Mouse (Mus musculus): ENCODE data around the gene Pgam2. TPM values are rescaled to one million over a fixed set of nuclear protein-coding genes. Genes with fewer than 3 reads are reported as not detected.

The Pgam2 gene
- total RNA-seq, 2 experiments from 2014 or later: 2,835 to 2,943 TPM

- no peak for TF ChIP-seq CTCF (IDR thresholded peaks at IDR 0.05)
- intact Hi-C loops (cut with DNase I): loop anchor here (2.0 kb wide), 1 partner anchor 34 kb away; no protein-coding TSS in a partner anchor
- Histone ChIP-seq H3K27ac (peak overlapping the region; percentile 98), H3K4me3 (peak overlapping the region; percentile 80)
- peak; percentile 52 for DNase-seq
These were observed 896 bp downstream of the Pgam2 start for GRCm38 (mm10) chr11:5802457-5803217.

DNA sequence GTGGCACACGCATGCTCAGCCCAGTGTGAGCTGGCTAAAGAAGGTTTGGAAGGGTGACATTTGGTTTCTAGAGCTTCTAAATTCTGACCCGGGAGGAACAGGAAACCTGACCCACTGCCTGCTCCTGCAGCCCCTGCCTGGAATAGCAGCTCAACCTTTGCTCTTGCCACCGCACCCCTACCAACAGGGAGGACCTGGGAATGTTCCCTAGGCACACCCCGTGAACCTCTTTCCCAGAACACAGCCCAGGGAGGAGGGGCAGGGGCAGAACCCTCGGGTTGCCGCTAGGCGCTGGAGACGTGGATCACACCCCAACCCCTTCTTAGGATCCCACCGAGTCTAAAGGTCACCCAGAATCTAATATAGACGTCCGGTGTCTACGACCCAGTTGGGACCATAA lies 1.5 kb downstream of the Pgam2 start:
- peak overlapping the region; percentile 98 for H3K27ac ChIP-seq
- peak; percentile 53 for TF ChIP-seq CTCF (IDR thresholded peaks at IDR 0.05)
- H3K4me3 ChIP-seq: peak overlapping the region; percentile 80
- intact Hi-C loops (cut with DNase I): loop anchor here (2.0 kb wide), 1 partner anchor 35 kb away; no protein-coding TSS in a partner anchor
- DNase-seq: peak; percentile 90

DNA sequence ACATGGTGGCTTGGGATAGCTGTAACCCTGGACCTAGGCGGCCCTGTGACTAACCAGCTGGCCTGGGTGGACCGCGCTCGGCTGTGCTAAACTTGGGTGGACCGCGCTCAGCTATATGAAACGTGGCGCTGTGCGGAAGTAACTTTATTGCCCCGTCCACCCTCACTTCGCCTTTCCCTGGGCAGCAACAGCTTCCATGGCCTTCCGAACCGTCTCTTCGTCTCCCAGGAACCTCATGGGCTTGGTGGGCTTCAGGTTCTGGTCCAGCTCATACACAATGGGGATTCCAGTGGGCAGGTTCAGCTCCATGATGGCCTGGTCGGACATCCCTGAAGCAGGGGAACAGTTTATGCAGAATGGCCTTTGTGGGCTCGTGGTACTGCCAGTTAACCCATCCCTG lies 2.0 kb downstream of the Pgam2 start:
- intact Hi-C loops (cut with DNase I): no loop called here
- TF ChIP-seq CTCF (IDR thresholded peaks at IDR 0.05): no peak
- Histone ChIP-seq H3K27ac (peak overlapping the region; percentile 98), H3K4me3 (peak overlapping the region; percentile 80)
- peak; percentile 45 for DNase-seq

GRCm38 (mm10) chr11:5799621-5800490 lies 3.7 kb downstream of the Pgam2 start:
- DNase-seq: peak; percentile 73
- intact Hi-C loops (cut with DNase I): no loop called here
- Histone ChIP-seq H3K27ac (peak overlapping the region; percentile 98), H3K4me3 (no peak overlapping the region)
- no peak for TF ChIP-seq CTCF (IDR thresholded peaks at IDR 0.05)

DNA sequence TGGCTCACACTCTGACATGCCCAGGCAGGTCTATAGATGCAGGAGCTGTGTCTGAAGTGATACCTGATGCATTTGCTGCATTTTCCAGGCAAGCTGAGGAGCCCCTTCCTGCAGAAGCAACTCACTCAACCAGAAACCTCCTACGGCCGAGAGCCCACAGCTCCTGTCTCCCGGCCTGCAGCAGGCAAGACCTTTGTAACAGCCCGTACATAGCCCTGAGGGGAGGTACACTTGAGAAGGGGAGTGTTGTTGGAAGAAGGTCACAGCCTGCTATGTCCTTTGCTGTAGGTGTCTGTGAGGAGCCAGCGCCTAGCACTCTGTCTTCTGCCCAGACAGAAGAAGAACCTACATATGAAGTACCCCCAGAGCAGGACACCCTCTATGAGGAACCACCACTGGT lies 5.6 kb downstream of the Pgam2 start:
- no peak overlapping the region for H3K4me3 ChIP-seq
- DNase-seq: no peak
- no peak for TF ChIP-seq CTCF (IDR thresholded peaks at IDR 0.05)
- intact Hi-C loops (cut with DNase I): no loop called here
- H3K27ac ChIP-seq: no peak overlapping the region

DNA sequence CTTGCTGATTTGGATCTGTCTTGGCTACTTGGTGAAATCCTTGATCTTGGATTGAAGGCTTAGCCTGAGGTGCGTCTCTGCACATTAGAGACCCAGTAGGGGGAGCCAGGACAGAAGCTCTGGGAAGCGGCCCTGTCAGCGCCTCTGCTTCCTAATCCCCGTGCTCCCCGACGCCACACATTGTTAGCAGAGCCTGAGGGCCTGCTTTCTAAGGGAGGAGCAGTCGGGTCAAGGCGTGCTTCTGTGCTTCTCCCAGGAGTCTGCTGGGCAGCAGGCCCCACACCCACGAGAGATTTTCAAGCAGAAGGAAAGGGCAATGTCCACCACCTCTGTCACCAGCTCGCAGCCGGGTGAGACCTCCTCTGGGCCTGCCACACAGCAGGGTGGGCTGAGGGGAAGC lies 6.2 kb downstream of the Pgam2 start:
- no peak overlapping the region for H3K4me3 ChIP-seq
- H3K27ac ChIP-seq: no peak overlapping the region
- intact Hi-C loops (cut with DNase I): no loop called here
- no peak for DNase-seq
- no peak for TF ChIP-seq CTCF (IDR thresholded peaks at IDR 0.05)

- Histone ChIP-seq H3K27ac (no peak overlapping the region), H3K4me3 (no peak overlapping the region)
- intact Hi-C loops (cut with DNase I): no loop called here
- no peak for TF ChIP-seq CTCF (IDR thresholded peaks at IDR 0.05)
- DNase-seq: no peak
These were observed 6.6 kb downstream of the Pgam2 start for GRCm38 (mm10) chr11:5796939-5797338.

DNA sequence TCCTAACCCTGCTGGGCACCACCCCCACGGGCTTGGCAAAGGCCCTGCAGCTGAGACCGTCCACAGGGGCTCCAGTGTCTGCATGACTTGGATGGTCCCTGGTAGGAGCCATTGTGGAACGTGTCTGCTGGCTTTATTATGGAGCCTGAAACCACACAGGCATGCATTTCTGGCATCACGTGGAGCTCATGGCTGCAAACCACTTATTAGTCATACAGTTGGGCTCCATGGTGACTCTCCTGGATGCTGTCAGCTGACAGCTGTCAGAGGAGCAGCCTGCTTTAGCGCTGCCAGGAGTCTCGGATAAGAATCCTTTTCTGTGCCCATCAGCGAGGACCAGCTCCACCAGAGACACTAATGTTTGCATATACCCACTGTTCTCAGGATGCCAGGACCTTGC lies 7.8 kb downstream of the Pgam2 start:
- Histone ChIP-seq H3K4me3 (no peak overlapping the region), H3K27ac (peak overlapping the region; percentile 53)
- intact Hi-C loops (cut with DNase I): no loop called here
- DNase-seq: peak; percentile 51
- TF ChIP-seq CTCF (IDR thresholded peaks at IDR 0.05): no peak

GRCm38 (mm10) chr11:5795290-5795689 lies 8.2 kb downstream of the Pgam2 start:
- H3K4me3 ChIP-seq: no peak overlapping the region
- DNase-seq: no peak
- no peak for TF ChIP-seq CTCF (IDR thresholded peaks at IDR 0.05)
- H3K27ac ChIP-seq: peak overlapping the region; percentile 53
- intact Hi-C loops (cut with DNase I): no loop called here

- Histone ChIP-seq H3K4me3 (no peak overlapping the region), H3K27ac (no peak overlapping the region)
- intact Hi-C loops (cut with DNase I): no loop called here
- no peak for TF ChIP-seq CTCF (IDR thresholded peaks at IDR 0.05)
- no peak for DNase-seq
These were observed 13.1 kb downstream of the Pgam2 start for GRCm38 (mm10) chr11:5790431-5790830.

DNA sequence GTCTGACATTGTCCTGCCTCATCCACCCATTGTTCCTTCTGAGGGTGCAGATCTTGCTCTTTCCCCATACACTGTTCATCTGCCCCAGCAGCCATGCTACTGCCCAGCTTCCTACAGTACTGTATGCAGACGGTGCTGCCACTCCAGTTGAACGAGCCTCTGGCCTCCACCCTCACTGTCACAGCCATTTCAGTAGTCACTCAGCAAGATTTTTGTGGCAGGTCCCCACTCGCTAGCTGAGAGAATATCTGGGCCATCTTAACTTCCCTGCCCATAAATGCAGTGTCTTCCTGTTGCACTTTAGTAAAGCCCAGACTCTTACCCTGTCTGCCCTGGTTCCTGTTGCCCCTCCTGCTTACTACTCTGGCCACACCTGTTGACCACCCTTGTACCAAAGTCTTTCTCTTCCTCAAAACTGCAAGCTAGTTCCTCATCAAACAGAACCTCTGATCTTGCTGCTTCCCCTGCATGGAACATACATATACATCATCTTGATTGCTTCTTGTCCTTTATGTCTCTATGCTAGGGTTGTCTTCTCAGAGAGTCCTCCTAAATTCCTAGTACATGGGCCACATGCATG lies 13.7 kb downstream of the Pgam2 start:
- DNase-seq: no peak
- peak overlapping the region; percentile 83 for H3K4me3 ChIP-seq
- intact Hi-C loops (cut with DNase I): loop anchor here (2.0 to 5.0 kb wide), 4 partner anchors 49 to 308 kb away; no protein-coding TSS in a partner anchor
- peak overlapping the region; percentile 96 for H3K27ac ChIP-seq
- TF ChIP-seq CTCF (IDR thresholded peaks at IDR 0.05): no peak

- TF ChIP-seq CTCF (IDR thresholded peaks at IDR 0.05): peak; percentile 42
- Histone ChIP-seq H3K4me3 (peak overlapping the region; percentile 83), H3K27ac (peak overlapping the region; percentile 96)
- intact Hi-C loops (cut with DNase I): loop anchor here (2.0 to 5.0 kb wide), 4 partner anchors 48 to 307 kb away; no protein-coding TSS in a partner anchor
- DNase-seq: no peak
These were observed 14.3 kb downstream of the Pgam2 start for GRCm38 (mm10) chr11:5789071-5789753.
